ENCODE assay signal across 20 mouse cellular contexts in genomic region chr19:47934636-47935238, GRCm38 (mm10). TPM values are rescaled to one million over a fixed set of nuclear protein-coding genes. Genes with fewer than 3 reads are reported as not detected.
A peak's percentile ranks its signal among the peaks of the same experiment; 100 is the strongest.
DNase-seq lines count a peak whose midpoint lies in the region; ATAC-seq and TF ChIP-seq lines count a peak whose summit lies in the region.
"Had no signal": no experiment of that assay in that cellular context is flagged by ENCODE, and none has a peak within 500 bp of the region (broad histone marks: within the 10 kb centered on the region; RNA-seq: fewer than 3 reads in every experiment).

No protein-coding gene starts in this region.

- TF ChIP-seq POLR2A in liver, adult 2 months (IDR thresholded peaks at IDR 0.05; ENCODE audit: extremely low read depth, insufficient read depth, low read length), result no peak
- TF ChIP-seq POLR2A in ES-Bruce4 (IDR thresholded peaks at IDR 0.05; ENCODE audit: insufficient read depth, low read length), result no peak

- peaks cover under 1% of the 10 kb centered on the region; the same call in 1 of the 2 replicates for H3K27me3 ChIP-seq in liver, adult 2 months (ENCODE audit: control insufficient read depth, insufficient read depth, low read length)
- peaks cover 12% of the 10 kb centered on the region for H3K27me3 ChIP-seq in liver, embryonic 11.5 days (replicated peaks; ENCODE audit: control insufficient read depth, insufficient read depth, low read length)
- no peaks in the 10 kb centered on the region for H3K27me3 ChIP-seq in ES-Bruce4 (ENCODE audit: control insufficient read depth, insufficient read depth, low read length, poor library complexity, severe bottlenecking)
- H3K27me3 ChIP-seq in intestine, postnatal 0 days (replicated peaks; ENCODE audit: control insufficient read depth, insufficient read depth, low read length), result peaks cover 4% of the 10 kb centered on the region
- H3K27me3 ChIP-seq in stomach, embryonic 16.5 days (ENCODE audit: control insufficient read depth, insufficient read depth, low read length), result peaks cover 8% of the 10 kb centered on the region; the same call in 1 of the 2 replicates

- no peaks in the 10 kb centered on the region for H3K36me3 ChIP-seq in liver, adult 2 months (ENCODE audit: control insufficient read depth, insufficient read depth, low read length)
- no peaks in the 10 kb centered on the region for H3K36me3 ChIP-seq in liver, embryonic 11.5 days (ENCODE audit: control insufficient read depth, insufficient read depth, low read length)
- no peaks in the 10 kb centered on the region for H3K36me3 ChIP-seq in ES-Bruce4 (ENCODE audit: control insufficient read depth, insufficient read depth, low read length, poor library complexity, severe bottlenecking)
- no peaks in the 10 kb centered on the region for H3K36me3 ChIP-seq in intestine, postnatal 0 days (ENCODE audit: control insufficient read depth, insufficient read depth)
- H3K36me3 ChIP-seq in stomach, embryonic 16.5 days (ENCODE audit: control insufficient read depth, insufficient read depth, low read length), result no peaks in the 10 kb centered on the region
- H3K36me3 ChIP-seq: forebrain, embryonic 15.5 days; G1E; hindbrain, embryonic 10.5 days; limb, embryonic 15.5 days; lung, embryonic 15.5 days had no signal

- peaks cover 3% of the 10 kb centered on the region; the same call in 1 of the 2 replicates for H3K4me1 ChIP-seq in liver, adult 2 months (ENCODE audit: control insufficient read depth, insufficient read depth, low read length)
- H3K4me1 ChIP-seq in liver, embryonic 11.5 days (replicated peaks; ENCODE audit: control insufficient read depth, insufficient read depth, low read length), result 0 out of 2 replicates have a peak, but pooled peaks cover 3% of the 10 kb centered on the region
- H3K4me1 ChIP-seq in ES-Bruce4 (ENCODE audit: control insufficient read depth, insufficient read depth, low read length), result no peaks in the 10 kb centered on the region
- H3K4me1 ChIP-seq in intestine, postnatal 0 days (replicated peaks; ENCODE audit: control insufficient read depth, insufficient read depth, low read length), result no peaks in the 10 kb centered on the region
- H3K4me1 ChIP-seq in stomach, embryonic 16.5 days (ENCODE audit: control insufficient read depth, insufficient read depth, low read length), result peaks cover 14% of the 10 kb centered on the region

- no peaks in the 10 kb centered on the region for H3K9me3 ChIP-seq in liver, embryonic 11.5 days (ENCODE audit: control insufficient read depth, low read length)
- no peaks in the 10 kb centered on the region for H3K9me3 ChIP-seq in ES-Bruce4 (replicated peaks; ENCODE audit: control insufficient read depth, insufficient read depth, low read length, poor library complexity, severe bottlenecking)
- H3K9me3 ChIP-seq in intestine, postnatal 0 days (ENCODE audit: control insufficient read depth), result no peaks in the 10 kb centered on the region
- no peaks in the 10 kb centered on the region for H3K9me3 ChIP-seq in stomach, embryonic 16.5 days (replicated peaks; ENCODE audit: control insufficient read depth, low read length)
- H3K9me3 ChIP-seq: forebrain, embryonic 15.5 days; hindbrain, embryonic 10.5 days; limb, embryonic 15.5 days; lung, embryonic 15.5 days; megakaryocyte, embryonic 14.5 days had no signal

- H3K27ac ChIP-seq in liver, adult 2 months (replicated peaks; ENCODE audit: insufficient read depth, low read depth, low read length), result peak overlapping the region; percentile 55
- no peak overlapping the region for H3K27ac ChIP-seq in liver, embryonic 11.5 days (ENCODE audit: low read depth, low read length)
- peak overlapping the region; percentile 11 for H3K27ac ChIP-seq in ES-Bruce4 (ENCODE audit: insufficient read depth, low read length)
- H3K27ac ChIP-seq in intestine, postnatal 0 days (ENCODE audit: low read depth, low read length), result no peak overlapping the region
- peak overlapping the region; percentile 23 for H3K27ac ChIP-seq in stomach, embryonic 16.5 days (ENCODE audit: low read length)
- H3K27ac ChIP-seq: forebrain, embryonic 15.5 days; hindbrain, embryonic 10.5 days; limb, embryonic 15.5 days; lung, embryonic 15.5 days had no signal

- no peak for ATAC-seq in liver, embryonic 11.5 days (replicated peaks; ENCODE audit: low FRiP score)
- 0 out of 2 replicates have a peak, but pooled peaks have one; percentile 37 for ATAC-seq in intestine, postnatal 0 days
- no peak for ATAC-seq in stomach, embryonic 16.5 days (ENCODE audit: insufficient read depth, low FRiP score)
- no peak for ATAC-seq in monocyte, adult 5-6 weeks (replicated peaks; ENCODE audit: insufficient number of reproducible peaks, low FRiP score, low TSS enrichment, poor library complexity, severe bottlenecking)
- ATAC-seq: forebrain, embryonic 15.5 days had no signal

- TF ChIP-seq EP300 in ES-Bruce4 (IDR thresholded peaks at IDR 0.05; ENCODE audit: insufficient read depth, low read depth, low read length), result no peak

- H3K79me2 ChIP-seq in liver, adult 2 months (ENCODE audit: control insufficient read depth, insufficient read depth, low read length), result no peaks in the 10 kb centered on the region

- H3K9ac ChIP-seq in liver, adult 2 months (ENCODE audit: low read depth, low read length), result 0 out of 2 replicates have a peak overlapping the region, but pooled peaks have one; percentile 34
- H3K9ac ChIP-seq in liver, embryonic 11.5 days (ENCODE audit: low read depth, low read length), result no peak overlapping the region
- H3K9ac ChIP-seq in ES-Bruce4 (ENCODE audit: low read depth, poor library complexity, severe bottlenecking), result no peak overlapping the region
- H3K9ac ChIP-seq in intestine, postnatal 0 days (ENCODE audit: low read depth, low read length), result no peak overlapping the region
- peak overlapping the region; percentile 26; the same call in 1 of the 2 replicates for H3K9ac ChIP-seq in stomach, embryonic 16.5 days (ENCODE audit: low read length)
- H3K9ac ChIP-seq: forebrain, embryonic 15.5 days; limb, embryonic 15.5 days; lung, embryonic 15.5 days had no signal

- H3K4me3 ChIP-seq in liver, adult 2 months (ENCODE audit: insufficient read depth, low read depth, low read length), result peak overlapping the region; percentile 25; the same call in 1 of the 2 replicates
- no peak overlapping the region for H3K4me3 ChIP-seq in liver, embryonic 11.5 days (ENCODE audit: low read depth, low read length)
- peak overlapping the region; percentile 21 for H3K4me3 ChIP-seq in ES-Bruce4 (ENCODE audit: low read depth, low read length)
- no peak overlapping the region for H3K4me3 ChIP-seq in intestine, postnatal 0 days (ENCODE audit: low read depth, low read length)
- H3K4me3 ChIP-seq in stomach, embryonic 16.5 days (replicated peaks; ENCODE audit: low read length), result 0 out of 2 replicates have a peak overlapping the region, but pooled peaks have one; percentile 8
- H3K4me3 ChIP-seq: forebrain, embryonic 15.5 days; hindbrain, embryonic 10.5 days; limb, embryonic 15.5 days; lung, embryonic 15.5 days; megakaryocyte, embryonic 14.5 days had no signal

- TF ChIP-seq CTCF in liver, adult 2 months (IDR thresholded peaks at IDR 0.05; ENCODE audit: low read depth, low read length), result no peak
- no peak for TF ChIP-seq CTCF in ES-Bruce4 (IDR thresholded peaks at IDR 0.05; ENCODE audit: low read depth, low read length)
- no peak for TF ChIP-seq CTCF in intestine, postnatal 0 days (IDR thresholded peaks at IDR 0.05; ENCODE audit: low read depth)

- peak; percentile 50 for DNase-seq in liver, adult 2 months (ENCODE audit: extremely low read depth, low read depth, low spot score)
- DNase-seq in liver, embryonic 11.5 days (ENCODE audit: low spot score), result no peak
- no peak for DNase-seq in urinary bladder, postnatal 25 days (ENCODE audit: low spot score)
- DNase-seq: cerebellum, adult 18-20 months; cerebellum, postnatal 25 days; embryo, embryonic 11 days; gastrocnemius, postnatal 36 days; retina, postnatal 1 day; thymus, postnatal 25 days had no signal

- no peak overlapping the region for H3K4me2 ChIP-seq in liver, embryonic 11.5 days
- 0 out of 2 replicates have a peak overlapping the region, but pooled peaks have one; percentile 4 for H3K4me2 ChIP-seq in intestine, postnatal 0 days (replicated peaks; ENCODE audit: low read depth)
- peak overlapping the region; percentile 29; the same call in 1 of the 2 replicates for H3K4me2 ChIP-seq in stomach, embryonic 16.5 days (ENCODE audit: low read depth, low read length)
- H3K4me2 ChIP-seq: forebrain, embryonic 15.5 days; limb, embryonic 15.5 days; lung, embryonic 15.5 days had no signal

- 51% methylated on average over 16 of the region's 16 CpGs for WGBS in liver, adult 2 months
- 66% methylated on average over 16 of the region's 16 CpGs for WGBS in liver, embryonic 11.5 days
- 60% methylated on average over 16 of the region's 16 CpGs for WGBS in intestine, postnatal 0 days
- 59% methylated on average over 16 of the region's 16 CpGs for WGBS in stomach, embryonic 16.5 days

RNA-seq across cellular contexts. Expression of gene Cfap58, which starts 2.7 kb away (rescaled TPM):
- not detected in 2 replicates for total RNA-seq in liver, adult 2 months (2014; rRNA removed)
- polyA plus RNA-seq in liver, adult 2 months (2012; rRNA removed), result not detected in 2 replicates
- 0.04 TPM in 1 of 2 replicates, not detected in the other for polyA plus RNA-seq in liver, embryonic 11.5 days (2014; fragmentation: Nextera tagmentation; extraction: Ambion mirVana)
- not detected in 2 replicates for polyA plus RNA-seq in ES-Bruce4 (2011; ENCODE audit: insufficient read depth, insufficient read length, low read depth, missing spikeins)
- not detected in 2 replicates for polyA plus RNA-seq in intestine, postnatal 0 days (2015; fragmentation: Nextera tagmentation; extraction: Ambion mirVana)
- 0.04 TPM in 1 of 2 replicates, not detected in the other for polyA plus RNA-seq in stomach, embryonic 16.5 days (2015; fragmentation: Nextera tagmentation; extraction: Ambion mirVana)
- total RNA-seq in monocyte, adult 5-6 weeks (2017), result not detected in 3 replicates
- total RNA-seq: G1E; gastrocnemius, postnatal 36 days had no signal
- polyA plus RNA-seq: G1E; kidney, embryonic 14.5 days; limb, embryonic 15.5 days had no signal

RNA-seq across cellular contexts. Expression of gene Itprip, which starts 15.6 kb away (rescaled TPM):
- total RNA-seq in liver, adult 2 months (2014; rRNA removed), result 0.65 and 0.94 TPM in 2 replicates
- polyA plus RNA-seq in liver, adult 2 months (2012; rRNA removed), result 0.46 and 0.51 TPM in 2 replicates
- 9.2 and 9.8 TPM in 2 replicates for polyA plus RNA-seq in liver, embryonic 11.5 days (2014; fragmentation: Nextera tagmentation; extraction: Ambion mirVana)
- polyA plus RNA-seq in ES-Bruce4 (2011; ENCODE audit: insufficient read depth, insufficient read length, low read depth, missing spikeins), result 7.4 and 7.6 TPM in 2 replicates
- 2.6 and 2.7 TPM in 2 replicates for polyA plus RNA-seq in intestine, postnatal 0 days (2015; fragmentation: Nextera tagmentation; extraction: Ambion mirVana)
- 18.7 and 20.1 TPM in 2 replicates for polyA plus RNA-seq in stomach, embryonic 16.5 days (2015; fragmentation: Nextera tagmentation; extraction: Ambion mirVana)
- 27.6 to 28.1 TPM (median 28.1 TPM) in 3 replicates for total RNA-seq in monocyte, adult 5-6 weeks (2017)

RNA-seq across cellular contexts. Expression of gene Cfap43, which starts 15.7 kb away (rescaled TPM):
- total RNA-seq in liver, adult 2 months (2014; rRNA removed), result not detected in 2 replicates
- not detected in 2 replicates for polyA plus RNA-seq in liver, adult 2 months (2012; rRNA removed)
- 0.04 TPM in 1 of 2 replicates, not detected in the other for polyA plus RNA-seq in liver, embryonic 11.5 days (2014; fragmentation: Nextera tagmentation; extraction: Ambion mirVana)
- polyA plus RNA-seq in ES-Bruce4 (2011; ENCODE audit: insufficient read depth, insufficient read length, low read depth, missing spikeins), result 7.9 and 10.4 TPM in 2 replicates
- 0.16 and 0.22 TPM in 2 replicates for polyA plus RNA-seq in intestine, postnatal 0 days (2015; fragmentation: Nextera tagmentation; extraction: Ambion mirVana)
- 1.1 TPM in 2 replicates for polyA plus RNA-seq in stomach, embryonic 16.5 days (2015; fragmentation: Nextera tagmentation; extraction: Ambion mirVana)
- 0.19 to 1.3 TPM (median 0.19 TPM) in 3 replicates for total RNA-seq in monocyte, adult 5-6 weeks (2017)
- total RNA-seq: gastrocnemius, postnatal 36 days had no signal
- polyA plus RNA-seq: G1E had no signal

Comparison
In these comparisons a context has a peak if more than half of its experiments do, and no peak if none do; other contexts are left out.
1. H3K27ac ChIP-seq: peak in liver, adult 2 months (single experiment), ES-Bruce4 (single experiment) and stomach, embryonic 16.5 days (single experiment); none in liver, embryonic 11.5 days (single experiment) and intestine, postnatal 0 days (single experiment).
2. H3K4me3 ChIP-seq: peak in liver, adult 2 months (single experiment), ES-Bruce4 (single experiment) and stomach, embryonic 16.5 days (single experiment); none in liver, embryonic 11.5 days (single experiment) and intestine, postnatal 0 days (single experiment).
3. H3K9ac ChIP-seq: peak in liver, adult 2 months (single experiment) and stomach, embryonic 16.5 days (single experiment); none in liver, embryonic 11.5 days (single experiment), ES-Bruce4 (single experiment) and intestine, postnatal 0 days (single experiment).